Mouse (Mus musculus): Measurements from ENCODE around the gene 2210016L21Rik.
"Not testable (repeated sequence)": the region's sequence is repeated elsewhere in the genome, so short reads cannot be mapped to it uniquely, and the experiment has no call there.

2210016L21Rik gene

DNA sequence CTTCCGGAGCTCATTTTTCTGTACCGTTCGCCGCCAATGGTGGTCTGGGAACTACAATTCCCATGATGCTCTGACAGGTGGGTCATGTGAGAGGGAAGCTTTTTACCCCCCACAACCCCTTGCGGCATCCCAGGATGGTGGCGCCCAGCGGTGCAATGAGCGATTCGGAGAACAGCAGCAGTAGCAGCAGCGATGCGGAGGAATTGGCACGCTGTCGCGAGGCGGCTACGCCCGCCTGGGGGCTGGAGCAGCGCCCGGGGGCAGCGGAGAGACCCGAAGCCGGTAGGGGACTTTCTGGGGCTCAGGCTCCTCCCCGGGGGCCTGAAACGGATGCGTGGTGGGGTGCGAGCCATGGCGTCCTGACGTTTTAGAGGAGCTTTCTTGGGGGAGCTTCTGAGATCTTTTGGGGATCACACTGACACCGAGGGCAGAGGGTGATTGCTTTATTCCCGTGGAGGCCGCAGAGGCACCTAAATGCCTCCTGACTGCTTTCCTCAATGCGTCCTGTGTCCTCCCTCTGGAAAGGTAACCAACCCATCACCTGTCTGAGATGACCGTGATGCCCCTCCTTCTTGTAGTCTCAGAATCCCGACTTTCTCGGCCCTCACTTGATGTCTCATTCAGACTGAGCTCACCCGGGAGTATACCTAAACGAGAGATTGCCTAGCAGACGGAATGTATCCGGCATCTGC, at the start of gene 2210016L21Rik:
Gene 2210016L21Rik (plus strand): TSS at position 85 of the 692 bp plus-strand sequence.
- peak; percentile 89 for DNase-seq

DNA sequence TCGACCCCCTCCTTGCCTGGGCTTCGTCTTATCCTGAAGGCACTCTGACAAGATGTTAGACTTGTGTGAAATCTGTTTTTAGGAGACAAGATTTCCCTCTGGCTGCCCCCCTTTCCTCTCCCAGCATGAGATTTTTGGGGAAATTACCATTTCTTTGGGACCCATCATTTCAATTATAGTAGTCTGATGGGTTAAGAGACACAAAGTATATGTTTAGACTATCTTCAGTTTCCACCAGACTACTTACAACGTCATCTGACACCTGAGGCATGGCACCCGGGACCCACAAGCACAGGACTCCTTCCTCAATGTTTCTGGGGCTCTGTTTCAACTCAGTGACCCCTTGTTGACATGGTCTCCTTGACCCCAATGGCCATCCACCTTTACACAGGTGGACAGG, 46.4 kb upstream of the 2210016L21Rik start:
- DNase-seq = no peak

GRCm38 (mm10) chr5:114896688-114897373, 45.1 kb upstream of the 2210016L21Rik start, which contains the start of gene Oasl2:
Oasl2 (plus strand) TSS chr5:114896936.
- no peak for DNase-seq

- no peak for DNase-seq
Observed at GRCm38 (mm10) chr5:114897374-114897793, 44.6 kb upstream of the 2210016L21Rik start.

DNA sequence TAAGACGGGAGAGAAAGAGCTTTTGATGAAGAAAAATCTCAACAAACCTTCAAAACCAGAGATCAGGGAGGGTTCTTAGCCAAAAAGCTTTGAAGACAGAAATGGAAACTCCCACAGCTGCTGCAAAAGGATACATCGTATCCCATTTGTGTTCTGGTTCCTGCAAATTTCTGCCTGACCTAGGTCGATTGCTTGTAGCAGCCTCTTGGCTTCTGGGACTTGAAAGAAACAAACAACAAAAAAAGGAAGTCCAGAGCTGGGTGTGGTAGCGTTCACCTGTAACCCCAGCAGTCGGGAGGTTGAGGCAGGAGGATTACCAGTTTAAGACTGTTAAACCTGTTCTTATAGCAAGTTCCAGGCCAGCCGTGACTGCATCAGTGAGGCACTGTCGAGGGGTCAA, 43.1 kb upstream of the 2210016L21Rik start:
- DNase-seq = no peak

DNA sequence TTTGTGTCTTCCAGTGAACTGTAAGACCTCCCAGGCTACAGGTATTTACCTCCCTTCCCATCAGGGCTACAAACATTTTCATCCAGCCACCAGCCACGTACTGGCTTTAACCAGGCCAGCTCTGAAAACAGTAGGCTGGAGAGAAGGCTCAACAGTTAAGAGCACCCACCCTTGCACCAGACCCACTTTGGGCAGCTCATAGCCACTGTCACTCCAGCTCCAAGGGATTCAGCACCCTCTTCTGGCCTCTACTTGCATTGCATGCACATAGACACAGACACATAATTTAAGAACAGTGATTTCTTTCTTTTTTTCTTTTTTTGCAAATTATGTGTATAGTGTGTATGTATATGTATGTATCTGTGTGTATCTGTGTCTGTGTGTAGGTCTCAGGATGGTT, 39.5 kb upstream of the 2210016L21Rik start:
- DNase-seq = peak; percentile 32

- no peak for DNase-seq
Observed at GRCm38 (mm10) chr5:114908598-114909305, 33.2 kb upstream of the 2210016L21Rik start.

DNA sequence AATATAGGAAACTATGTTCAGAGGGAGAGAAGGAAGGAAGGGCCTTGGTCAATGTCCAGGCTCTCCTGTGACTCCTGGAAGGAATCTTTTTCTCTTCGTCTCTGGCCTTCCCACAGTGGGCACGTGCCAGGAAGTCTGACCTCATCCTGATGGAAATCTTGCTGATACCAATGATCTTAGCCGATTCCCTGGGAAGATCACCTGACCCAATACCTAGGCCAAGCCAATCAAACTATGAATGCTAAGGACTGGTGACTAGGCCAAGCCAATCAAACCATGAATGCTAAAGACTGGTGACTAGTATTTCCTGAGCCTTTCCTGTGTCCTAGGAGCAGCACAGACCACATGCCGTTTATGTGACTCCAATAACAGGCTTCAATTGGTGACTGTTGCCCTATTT, 28.3 kb upstream of the 2210016L21Rik start:
- no peak for DNase-seq

- DNase-seq = no peak
Observed at GRCm38 (mm10) chr5:114914855-114915254, 27.1 kb upstream of the 2210016L21Rik start.

- no peak for DNase-seq
Observed at GRCm38 (mm10) chr5:114915854-114916253, 26.1 kb upstream of the 2210016L21Rik start.

DNA sequence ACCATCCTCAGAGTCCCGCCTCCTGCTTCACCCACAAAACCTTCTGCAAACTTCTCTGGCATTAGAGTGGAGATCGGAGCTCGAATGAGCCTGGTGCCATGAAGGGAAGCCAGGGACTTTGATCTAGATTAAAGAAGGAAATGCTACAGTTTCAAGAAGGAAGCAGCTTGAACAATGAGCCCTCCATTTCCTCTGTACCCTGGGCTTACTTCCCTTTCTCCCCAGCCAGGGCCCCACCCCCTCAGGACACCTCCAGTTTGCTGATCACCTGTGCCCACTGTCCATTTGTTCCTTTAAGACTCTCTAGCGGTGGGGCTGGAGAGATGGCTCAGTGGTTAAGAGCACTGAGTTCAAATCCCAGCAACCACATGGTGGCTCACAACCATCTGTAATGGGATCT, 25.2 kb upstream of the 2210016L21Rik start:
- no peak for DNase-seq

DNA sequence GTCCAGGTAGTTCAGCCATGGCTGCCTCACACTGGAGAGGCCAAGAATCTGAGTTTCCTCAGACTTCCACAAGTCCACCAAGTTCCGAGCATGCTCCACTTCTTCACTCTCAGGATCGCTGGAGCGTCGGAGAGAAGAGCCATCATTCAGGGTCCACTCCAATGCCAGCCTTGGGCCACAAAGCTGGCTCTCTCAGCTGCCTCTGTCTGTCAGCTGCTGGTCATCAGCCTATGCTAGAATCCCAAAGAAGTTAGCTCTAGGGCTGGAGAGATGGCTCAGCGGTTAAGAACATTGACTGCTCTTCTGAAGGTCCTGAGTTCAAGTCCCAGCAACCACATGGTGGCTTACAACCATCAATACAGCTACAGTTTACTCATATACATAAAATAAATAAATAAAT, 24.6 kb upstream of the 2210016L21Rik start:
- not testable (repeated sequence) for DNase-seq

- peak; percentile 17 for DNase-seq
Observed at GRCm38 (mm10) chr5:114921551-114922365, 20.2 kb upstream of the 2210016L21Rik start.

GRCm38 (mm10) chr5:114922366-114922731, 19.6 kb upstream of the 2210016L21Rik start:
- DNase-seq = no peak

DNA sequence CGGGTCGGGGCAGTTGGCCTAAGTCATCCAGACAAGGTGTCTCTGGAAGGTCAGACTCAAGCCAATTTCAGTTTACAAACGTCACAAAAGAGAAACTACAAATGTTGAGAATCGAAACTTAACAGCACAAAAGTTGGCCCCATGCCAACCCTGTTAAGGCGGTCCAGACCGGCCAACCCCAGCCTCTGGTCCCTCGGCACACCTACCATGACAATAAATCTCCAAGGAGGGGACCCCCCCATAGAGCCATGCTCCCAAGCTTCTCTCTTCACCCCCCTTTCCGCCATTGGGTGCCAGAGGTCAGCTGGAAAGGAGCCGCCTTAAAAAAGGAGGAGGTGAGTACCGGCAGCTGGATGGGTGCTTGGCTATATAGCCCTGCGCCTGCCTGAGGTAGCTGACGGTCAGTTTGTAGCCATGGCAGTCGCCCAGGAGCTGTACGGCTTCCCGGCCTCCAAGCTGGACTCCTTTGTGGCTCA, 18.9 kb upstream of the 2210016L21Rik start, which contains the start of gene Oasl1:
Gene Oasl1 (plus strand): TSS at position 243 of the 476 bp plus-strand sequence.
- peak; percentile 22 for DNase-seq

- DNase-seq = no peak
Observed at GRCm38 (mm10) chr5:114926153-114926684, 15.7 kb upstream of the 2210016L21Rik start.

- no peak for DNase-seq
Observed at GRCm38 (mm10) chr5:114926753-114927152, 15.2 kb upstream of the 2210016L21Rik start.

DNA sequence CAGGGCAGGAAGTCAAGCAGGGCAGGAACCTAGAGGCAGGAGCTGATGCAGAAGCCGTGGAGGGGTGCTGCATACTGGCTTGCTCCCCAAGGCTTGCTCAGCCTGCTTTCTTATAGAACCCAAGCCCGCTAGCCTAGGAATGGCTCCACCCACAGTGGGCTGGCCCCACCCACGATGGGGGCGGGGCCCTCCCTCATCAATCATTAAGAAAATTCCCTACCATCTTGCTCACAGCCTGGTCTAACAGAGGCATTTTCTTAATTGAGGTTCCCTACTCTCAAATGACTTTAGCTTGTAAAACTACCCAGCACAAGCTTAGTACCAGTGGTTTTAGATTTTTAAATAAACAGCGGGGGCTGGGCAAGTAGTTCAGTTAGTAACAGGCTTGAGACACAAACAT, 10.3 kb upstream of the 2210016L21Rik start:
- no peak for DNase-seq

- DNase-seq = no peak
Observed at GRCm38 (mm10) chr5:114933206-114933605, 8.8 kb upstream of the 2210016L21Rik start.

GRCm38 (mm10) chr5:114935838-114936237, 6.1 kb upstream of the 2210016L21Rik start:
- no peak for DNase-seq

GRCm38 (mm10) chr5:114941138-114941537, 820 bp upstream of the 2210016L21Rik start:
- DNase-seq = not testable (repeated sequence)

- no peak for DNase-seq
Observed at GRCm38 (mm10) chr5:114942766-114943130, 790 bp downstream of the 2210016L21Rik start.

Data from liver (tissue).